In genomic region chr4:142059841-142060193, GRCm38 (mm10) we compare ENCODE assay signal across 14 mouse cellular contexts. TPM values are rescaled to one million over a fixed set of nuclear protein-coding genes. Genes with fewer than 3 reads are reported as not detected.
"Had no signal": no experiment of that assay in that cellular context is flagged by ENCODE, and none has a peak within 500 bp of the region (broad histone marks: within the 10 kb centered on the region; RNA-seq: fewer than 3 reads in every experiment).

No protein-coding gene starts in this region.

- H3K36me3 ChIP-seq: limb, embryonic 13.5 days; midbrain, embryonic 10.5 days; neural tube, embryonic 12.5 days; stomach, embryonic 15.5 days had no signal

- H3K27me3 ChIP-seq: limb, embryonic 13.5 days; neural tube, embryonic 12.5 days; stomach, embryonic 15.5 days had no signal

- H3K9me3 ChIP-seq: limb, embryonic 13.5 days; midbrain, embryonic 10.5 days; neural tube, embryonic 12.5 days; stomach, embryonic 15.5 days had no signal

- H3K27ac ChIP-seq: left cerebral cortex, adult 2 months; liver, embryonic 14.5 days; neural tube, embryonic 12.5 days had no signal

- H3K4me3 ChIP-seq: left cerebral cortex, adult 2 months; limb, embryonic 13.5 days; midbrain, embryonic 10.5 days; myocyte; neural tube, embryonic 12.5 days; stomach, embryonic 15.5 days had no signal

- DNase-seq: kidney, postnatal 10 days; lung, adult 18-20 months; lung, postnatal 36 days; spleen, adult 18-20 months; thymus, postnatal 36 days had no signal

RNA-seq across cellular contexts. Expression of gene Tmem51, which starts 24.3 kb away (rescaled TPM):
- polyA plus RNA-seq: myocyte had no signal

RNA-seq across cellular contexts. Expression of gene Fhad1, which starts 44.9 kb away (rescaled TPM):
- total RNA-seq: megakaryocyte, adult 5-6 weeks; neutrophil, adult 5-6 weeks had no signal
